Mouse (Mus musculus): Measurements from ENCODE around the gene Tbata.

Gene Tbata

GRCm38 (mm10) chr10:61200232-61200820 lies 28.6 kb downstream of the Tbata start:
- in situ Hi-C loops (cut with MboI; ENCODE audit: unreplicated experiment in 2 of 2), result loop anchor here in 1 of 2 experiments (5.0 kb wide), 1 partner anchor 132 kb away; no protein-coding TSS in a partner anchor

GRCm38 (mm10) chr10:61200998-61201397 lies 29.2 kb downstream of the Tbata start:
- in situ Hi-C loops (cut with MboI; ENCODE audit: unreplicated experiment in 2 of 2), result loop anchor here in 1 of 2 experiments (5.0 kb wide), 1 partner anchor 131 kb away; no protein-coding TSS in a partner anchor

- in situ Hi-C loops (cut with MboI; ENCODE audit: unreplicated experiment in 2 of 2), result loop anchor here in 1 of 2 experiments (5.0 kb wide), 1 partner anchor 131 kb away; no protein-coding TSS in a partner anchor
Observed at GRCm38 (mm10) chr10:61201596-61202318, 30.0 kb downstream of the Tbata start.

- in situ Hi-C loops (cut with MboI; ENCODE audit: unreplicated experiment in 2 of 2), result loop anchor here in 1 of 2 experiments (5.0 kb wide), 1 partner anchor 128 kb away; no protein-coding TSS in a partner anchor
Observed at GRCm38 (mm10) chr10:61203930-61204329, 32.2 kb downstream of the Tbata start.

- in situ Hi-C loops (cut with MboI; ENCODE audit: unreplicated experiment in 2 of 2), result no loop called here
Observed at GRCm38 (mm10) chr10:61208114-61208684, 36.4 kb downstream of the Tbata start.

- in situ Hi-C loops (cut with MboI; ENCODE audit: unreplicated experiment in 2 of 2), result no loop called here
Observed at GRCm38 (mm10) chr10:61211105-61211504, 39.4 kb downstream of the Tbata start.

GRCm38 (mm10) chr10:61211743-61212142 lies 40.0 kb downstream of the Tbata start:
- in situ Hi-C loops (cut with MboI; ENCODE audit: unreplicated experiment in 2 of 2), result no loop called here

- in situ Hi-C loops (cut with MboI; ENCODE audit: unreplicated experiment in 2 of 2), result no loop called here
Observed at GRCm38 (mm10) chr10:61212817-61213216, 41.1 kb downstream of the Tbata start.

- in situ Hi-C loops (cut with MboI; ENCODE audit: unreplicated experiment in 2 of 2), result no loop called here
Observed at GRCm38 (mm10) chr10:61215658-61216057, 43.9 kb downstream of the Tbata start.

- in situ Hi-C loops (cut with MboI; ENCODE audit: unreplicated experiment in 2 of 2), result no loop called here
Observed at GRCm38 (mm10) chr10:61216163-61216562, 44.4 kb downstream of the Tbata start.

- in situ Hi-C loops (cut with MboI; ENCODE audit: unreplicated experiment in 2 of 2), result no loop called here
Observed at GRCm38 (mm10) chr10:61219318-61219717, 47.6 kb downstream of the Tbata start.

GRCm38 (mm10) chr10:61225694-61226093 lies 53.9 kb downstream of the Tbata start:
- in situ Hi-C loops (cut with MboI; ENCODE audit: unreplicated experiment in 2 of 2), result no loop called here

GRCm38 (mm10) chr10:61226784-61227396 lies 55.1 kb downstream of the Tbata start:
- in situ Hi-C loops (cut with MboI; ENCODE audit: unreplicated experiment in 2 of 2), result no loop called here

- in situ Hi-C loops (cut with MboI; ENCODE audit: unreplicated experiment in 2 of 2), result no loop called here
Observed at GRCm38 (mm10) chr10:61231756-61232155, 60.0 kb downstream of the Tbata start.

GRCm38 (mm10) chr10:61232858-61233567 lies 61.3 kb downstream of the Tbata start:
- in situ Hi-C loops (cut with MboI; ENCODE audit: unreplicated experiment in 2 of 2), result no loop called here

GRCm38 (mm10) chr10:61234319-61234718 lies 62.6 kb downstream of the Tbata start:
- in situ Hi-C loops (cut with MboI; ENCODE audit: unreplicated experiment in 2 of 2), result no loop called here

- in situ Hi-C loops (cut with MboI; ENCODE audit: unreplicated experiment in 2 of 2), result no loop called here
Observed at GRCm38 (mm10) chr10:61235677-61236267, 64.0 kb downstream of the Tbata start.

GRCm38 (mm10) chr10:61236683-61237390 lies 65.1 kb downstream of the Tbata start:
- in situ Hi-C loops (cut with MboI; ENCODE audit: unreplicated experiment in 2 of 2), result no loop called here

GRCm38 (mm10) chr10:61237391-61237785 lies 65.6 kb downstream of the Tbata start:
- in situ Hi-C loops (cut with MboI; ENCODE audit: unreplicated experiment in 2 of 2), result no loop called here

Data from v-Abl transformed pro-B cells (cell line).